Mouse (Mus musculus) kidney, adult 2 months (tissue): ENCODE data around the gene Gpr141. TPM values are rescaled to one million over a fixed set of nuclear protein-coding genes. Genes with fewer than 3 reads are reported as not detected.
A peak's percentile ranks its signal among the peaks of the same experiment; 100 is the strongest.

ENCODE experiments used
- DNase-seq: peaks from one replicate; pipeline ENCODE4 v3.0.0; 2021
- H3K27ac ChIP-seq: fragments of 200-500 bp; 2 replicates; pipeline ENCODE4 v1.5.1; 2012; ENCODE audit warnings: low read depth, low read length, control low read depth, inconsistent platforms; ENCODE audit not compliant: insufficient read depth
- H3K27me3 ChIP-seq: fragments of 200-500 bp; replicated peaks from 2 replicates; pipeline ENCODE4 v1.6.1; 2012; ENCODE audit warnings: mild to moderate bottlenecking, moderate library complexity, low read length, inconsistent platforms; ENCODE audit not compliant: control insufficient read depth, insufficient read depth
- H3K36me3 ChIP-seq: fragments of 200-500 bp; 2 replicates; pipeline ENCODE4 v1.6.1; 2012; ENCODE audit warnings: mild to moderate bottlenecking, moderate library complexity, low read length, inconsistent platforms; ENCODE audit not compliant: control insufficient read depth, insufficient read depth
- H3K4me1 ChIP-seq: fragments of 200-500 bp; 2 replicates; pipeline ENCODE4 v1.6.1; 2011; ENCODE audit warnings: low read length; ENCODE audit not compliant: control insufficient read depth, insufficient read depth
- H3K4me3 ChIP-seq: fragments of 200-500 bp; 2 replicates; pipeline ENCODE4 v1.5.1; 2011; ENCODE audit warnings: mild to moderate bottlenecking, low read depth, low read length, control low read depth; ENCODE audit not compliant: insufficient read depth
- CTCF ChIP-seq: fragments of 200-500 bp; conservative IDR thresholded peaks from 2 replicates; pipeline ENCODE4 v1.5.1; 2011; ENCODE audit warnings: low read depth, mild to moderate bottlenecking, control low read depth, low read length, moderate library complexity, mixed read lengths; ENCODE audit not compliant: insufficient read depth, insufficient read length
- POLR2A ChIP-seq: fragments of 200-500 bp; IDR thresholded peaks from one replicate; pipeline ENCODE4 v1.6.1; 2011; ENCODE audit warnings: low read depth, low read length, control low read depth
- WGBS: fragments of 180-500 bp; shearing (Covaris S2); methylation state at CpG from one replicate; pipeline ENCODE4 v1.1.7; 2018; 5-methylcytosine and 5-hydroxymethylcytosine counted together
- polyA plus RNA-seq: library from polyadenylated mRNA; depleted of rRNA; stranded (reverse); fragments of >200 nt; gene quantifications from 2 replicates; pipeline ENCODE4 v1.2.3, GENCODE M21; 2012

Gpr141 gene
- polyA plus RNA-seq, 1 experiment: 0.05 TPM

DNA sequence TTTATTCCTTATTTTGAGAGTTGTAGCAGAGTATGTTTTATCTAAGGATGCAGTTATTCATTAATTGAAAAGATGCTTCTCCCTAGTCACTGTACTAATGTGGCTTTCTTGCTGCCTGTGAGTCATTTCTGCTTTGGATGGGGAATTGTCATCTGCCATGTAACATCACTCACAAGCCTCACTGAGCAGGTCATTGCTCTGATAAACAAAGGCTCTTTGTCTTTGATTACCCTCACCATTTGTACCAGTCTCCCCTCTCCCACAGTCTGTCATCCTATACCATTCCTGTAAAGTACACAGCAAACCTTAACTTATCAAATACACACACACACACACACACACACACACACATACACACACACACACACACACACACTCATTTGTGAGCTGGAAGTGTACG lies 16.1 kb upstream of the Gpr141 start:
- no peak for DNase-seq
- WGBS: 73% methylated on average over 1 of the region's 1 CpGs
- TF ChIP-seq CTCF (no peak), POLR2A (no peak)
- Histone ChIP-seq H3K27ac (no peak overlapping the region), H3K36me3 (no peaks in the 10 kb centered on the region), H3K4me3 (no peak overlapping the region), H3K27me3 (no peaks in the 10 kb centered on the region), H3K4me1 (no peaks in the 10 kb centered on the region)

GRCm38 (mm10) chr13:19830560-19830959 lies 6.5 kb upstream of the Gpr141 start:
- 92% methylated on average over 4 of the region's 4 CpGs for WGBS
- no peaks in the 10 kb centered on the region for H3K36me3 ChIP-seq
- no peaks in the 10 kb centered on the region for H3K27me3 ChIP-seq
- H3K4me3 ChIP-seq: no peak overlapping the region
- no peaks in the 10 kb centered on the region for H3K4me1 ChIP-seq
- no peak for DNase-seq
- TF ChIP-seq CTCF: no peak
- TF ChIP-seq POLR2A: no peak
- H3K27ac ChIP-seq: no peak overlapping the region

- WGBS: 95% methylated on average over 2 of the region's 2 CpGs
- TF ChIP-seq POLR2A: no peak
- TF ChIP-seq CTCF: no peak
- H3K36me3 ChIP-seq: no peaks in the 10 kb centered on the region
- peak; percentile 25 for DNase-seq
- no peak overlapping the region for H3K27ac ChIP-seq
- no peaks in the 10 kb centered on the region for H3K27me3 ChIP-seq
- no peaks in the 10 kb centered on the region for H3K4me1 ChIP-seq
- H3K4me3 ChIP-seq: no peak overlapping the region
These were observed 4.0 kb upstream of the Gpr141 start for GRCm38 (mm10) chr13:19828095-19828494.

DNA sequence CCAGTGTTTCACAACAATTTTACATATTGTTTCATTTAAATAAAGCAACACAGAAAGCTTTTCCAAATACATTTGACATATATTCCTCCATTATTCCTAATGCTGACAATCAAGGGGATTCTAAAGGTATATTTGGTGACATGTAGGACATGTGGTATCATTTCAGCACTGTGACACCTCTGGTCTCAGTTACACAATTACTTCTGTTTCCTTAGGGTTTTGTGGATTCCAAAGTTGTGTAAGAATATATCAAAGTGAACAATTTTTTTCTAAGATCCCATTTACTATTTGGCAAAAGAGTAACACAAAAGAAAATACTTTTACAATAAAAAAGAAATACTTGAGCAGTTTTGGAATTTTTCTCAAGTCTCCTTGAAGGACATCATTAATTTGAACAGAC lies 2.4 kb downstream of the Gpr141 start:
- H3K27ac ChIP-seq: no peak overlapping the region
- H3K4me3 ChIP-seq: no peak overlapping the region
- no peak for DNase-seq
- no peaks in the 10 kb centered on the region for H3K4me1 ChIP-seq
- TF ChIP-seq POLR2A (no peak), CTCF (no peak)
- H3K27me3 ChIP-seq: no peaks in the 10 kb centered on the region
- H3K36me3 ChIP-seq: no peaks in the 10 kb centered on the region

- no peak for DNase-seq
- Histone ChIP-seq H3K4me1 (no peaks in the 10 kb centered on the region), H3K36me3 (no peaks in the 10 kb centered on the region), H3K4me3 (no peak overlapping the region), H3K27me3 (no peaks in the 10 kb centered on the region), H3K27ac (no peak overlapping the region)
- WGBS: 92% methylated on average over 4 of the region's 4 CpGs
- no peak for TF ChIP-seq CTCF
- TF ChIP-seq POLR2A: no peak
These were observed 4.1 kb downstream of the Gpr141 start for GRCm38 (mm10) chr13:19819926-19820325.

GRCm38 (mm10) chr13:19819243-19819642 lies 4.8 kb downstream of the Gpr141 start:
- Histone ChIP-seq H3K4me1 (no peaks in the 10 kb centered on the region), H3K36me3 (no peaks in the 10 kb centered on the region), H3K4me3 (no peak overlapping the region), H3K27me3 (no peaks in the 10 kb centered on the region), H3K27ac (no peak overlapping the region)
- DNase-seq: no peak
- WGBS: 53% methylated on average over 2 of the region's 2 CpGs
- TF ChIP-seq CTCF (no peak), POLR2A (no peak)

DNA sequence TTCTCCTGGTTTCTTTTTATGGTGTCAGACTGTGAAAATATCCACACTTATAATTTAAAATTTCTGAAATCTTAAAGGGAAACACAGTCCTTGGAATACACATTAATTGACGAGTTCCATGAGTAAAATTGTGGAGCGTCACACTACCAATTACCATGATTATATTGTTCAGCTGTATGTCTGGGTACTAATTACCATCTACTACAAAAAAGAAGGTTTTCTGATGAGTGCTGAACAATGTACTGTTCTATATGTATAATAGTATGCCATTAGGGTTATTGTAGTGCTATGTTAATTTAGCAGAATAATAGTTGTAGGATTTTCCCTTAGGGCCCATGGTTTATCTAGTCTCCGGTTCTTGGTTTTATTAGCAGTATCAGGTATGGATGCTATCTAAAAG lies 29.1 kb downstream of the Gpr141 start:
- Histone ChIP-seq H3K36me3 (no peaks in the 10 kb centered on the region), H3K27ac (no peak overlapping the region), H3K27me3 (no peaks in the 10 kb centered on the region), H3K4me3 (no peak overlapping the region), H3K4me1 (no peaks in the 10 kb centered on the region)
- TF ChIP-seq CTCF (no peak), POLR2A (no peak)
- 86% methylated on average over 3 of the region's 3 CpGs for WGBS
- no peak for DNase-seq

GRCm38 (mm10) chr13:19794486-19794885 lies 29.6 kb downstream of the Gpr141 start:
- peak; percentile 1 for DNase-seq
- TF ChIP-seq CTCF (no peak), POLR2A (no peak)
- Histone ChIP-seq H3K27ac (no peak overlapping the region), H3K36me3 (no peaks in the 10 kb centered on the region), H3K4me3 (no peak overlapping the region), H3K4me1 (no peaks in the 10 kb centered on the region), H3K27me3 (no peaks in the 10 kb centered on the region)
- 48% methylated on average over 6 of the region's 6 CpGs for WGBS
